Mouse (Mus musculus): ENCODE measurements around the gene C1qtnf3. TPM values are rescaled to one million over a fixed set of nuclear protein-coding genes. Genes with fewer than 3 reads are reported as not detected.
"Not testable (repeated sequence)": the region's sequence is repeated elsewhere in the genome, so short reads cannot be mapped to it uniquely, and the experiment has no call there.

Gene C1qtnf3
- total and polyA plus RNA-seq, 2 experiments from 2014 or later: 0.56 to 3.0 TPM

DNA sequence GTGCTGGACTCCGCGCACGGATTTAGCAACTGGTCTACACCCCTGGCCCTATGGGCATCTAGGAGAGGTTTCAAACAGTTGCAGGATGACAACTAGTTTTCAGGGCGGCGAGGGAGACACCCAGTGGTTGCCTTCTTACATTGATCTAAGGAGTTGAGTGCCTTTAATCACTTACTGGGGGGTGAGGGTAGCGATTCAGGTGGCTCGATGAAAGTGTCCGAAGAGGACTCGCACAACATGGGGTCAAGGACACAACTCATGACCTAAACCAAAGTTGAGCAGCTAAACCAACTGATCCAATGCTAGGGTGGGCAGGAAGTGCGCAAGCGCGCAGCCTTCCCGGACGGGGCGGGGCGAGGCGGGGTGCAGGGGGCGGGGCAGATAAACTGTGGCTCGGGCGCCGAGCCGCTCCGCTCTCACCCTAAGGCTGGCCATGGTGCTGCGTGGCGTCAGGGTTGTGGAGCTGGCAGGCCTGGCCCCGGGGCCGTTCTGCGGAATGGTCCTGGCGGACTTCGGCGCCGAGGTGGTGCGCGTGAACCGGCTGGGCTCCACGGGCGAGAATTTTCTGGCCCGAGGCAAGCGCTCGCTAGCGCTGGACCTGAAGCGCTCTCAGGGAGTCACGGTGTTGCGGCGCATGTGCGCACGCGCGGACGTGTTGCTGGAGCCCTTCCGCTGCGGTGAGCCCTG, 29.4 kb downstream of the C1qtnf3 start, which contains the start of gene Amacr:
Gene Amacr, plus strand, starts transcription at position 380 of the 687 bp plus-strand sequence.
- Histone ChIP-seq H3K4me3 (ENCODE audit: low read depth, low read length) (peak within 1 kb of the TSS; percentile 68), H3K36me3 (ENCODE audit: insufficient read depth) (no peaks in the 10 kb centered on the region), H3K4me2 (ENCODE audit: low read depth) (peak within 1 kb of the TSS; percentile 51), H3K27me3 (ENCODE audit: insufficient read depth, low read length) (no peaks in the 10 kb centered on the region), H3K4me1 (ENCODE audit: insufficient read depth) (no peaks in the 10 kb centered on the region), H3K9ac (peak within 1 kb of the TSS; percentile 74), H3K9me3 (ENCODE audit: low read length) (no peaks in the 10 kb centered on the region), H3K27ac (ENCODE audit: low read depth, low read length) (peak within 1 kb of the TSS; percentile 87)
- peak; percentile 99 for ATAC-seq
- under 1% methylated on average over 52 of the region's 52 CpGs for WGBS
- DNase-seq: peak; percentile 95
- peak; percentile 68 for TF ChIP-seq CTCF (IDR thresholded peaks at IDR 0.05; ENCODE audit: low read depth)

DNA sequence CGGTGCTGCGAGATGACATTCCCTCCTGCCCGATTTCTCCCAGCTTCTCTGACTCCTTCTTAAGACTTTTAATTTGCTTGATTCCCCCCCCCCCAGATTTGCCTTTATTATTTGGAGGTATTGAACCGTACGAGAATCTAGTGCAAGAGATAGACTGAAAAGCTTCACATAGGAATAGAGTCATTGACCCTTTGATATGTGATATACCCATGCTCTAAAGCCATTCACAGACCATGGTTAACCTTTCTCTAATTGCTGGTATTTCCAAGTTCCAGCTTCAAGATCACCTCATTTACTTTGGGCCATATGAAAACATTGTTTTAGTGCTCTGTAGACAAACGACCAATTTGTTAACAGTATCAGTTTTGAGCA, 29.9 kb downstream of the C1qtnf3 start:
- no peaks in the 10 kb centered on the region for H3K9me3 ChIP-seq (ENCODE audit: low read length)
- H3K4me1 ChIP-seq (ENCODE audit: insufficient read depth): no peaks in the 10 kb centered on the region
- DNase-seq (no peak), ATAC-seq (no peak)
- no peaks in the 10 kb centered on the region for H3K27me3 ChIP-seq (ENCODE audit: insufficient read depth, low read length)
- TF ChIP-seq CTCF (IDR thresholded peaks at IDR 0.05; ENCODE audit: low read depth): no peak
- no peaks in the 10 kb centered on the region for H3K36me3 ChIP-seq (ENCODE audit: insufficient read depth)
- peak overlapping the region; percentile 74 for H3K9ac ChIP-seq
- WGBS: 5% methylated on average over 6 of the region's 6 CpGs
- peak overlapping the region; percentile 51 for H3K4me2 ChIP-seq (ENCODE audit: low read depth)
- peak overlapping the region; percentile 68 for H3K4me3 ChIP-seq (ENCODE audit: low read depth, low read length)
- peak overlapping the region; percentile 87 for H3K27ac ChIP-seq (ENCODE audit: low read depth, low read length)

DNA sequence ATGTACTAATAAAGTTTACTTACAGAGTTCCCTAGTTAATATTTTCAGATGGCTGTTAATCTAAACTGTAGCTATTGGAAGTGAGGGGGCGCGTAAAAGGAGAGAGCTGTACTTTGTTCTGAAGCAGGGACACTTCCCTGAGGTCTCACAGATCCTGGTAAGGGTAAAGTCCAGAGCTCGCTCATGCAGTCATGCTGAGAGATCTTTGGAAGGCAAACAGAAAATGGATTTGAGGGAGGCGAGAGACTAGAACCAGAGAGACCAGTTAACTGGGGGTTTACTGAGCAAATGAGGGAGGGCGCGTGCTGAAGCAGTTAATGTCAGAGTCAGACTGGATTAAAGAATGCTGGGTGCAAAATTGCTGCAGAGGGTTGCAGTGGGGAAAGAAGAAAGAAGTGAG, 33.6 kb downstream of the C1qtnf3 start:
- no peak overlapping the region for H3K9ac ChIP-seq
- no peak overlapping the region for H3K4me2 ChIP-seq (ENCODE audit: low read depth)
- H3K9me3 ChIP-seq (ENCODE audit: low read length): no peaks in the 10 kb centered on the region
- no peaks in the 10 kb centered on the region for H3K36me3 ChIP-seq (ENCODE audit: insufficient read depth)
- ATAC-seq: no peak
- no peak overlapping the region for H3K4me3 ChIP-seq (ENCODE audit: low read depth, low read length)
- DNase-seq: no peak
- TF ChIP-seq CTCF (IDR thresholded peaks at IDR 0.05; ENCODE audit: low read depth): no peak
- no peaks in the 10 kb centered on the region for H3K4me1 ChIP-seq (ENCODE audit: insufficient read depth)
- H3K27ac ChIP-seq (ENCODE audit: low read depth, low read length): no peak overlapping the region
- H3K27me3 ChIP-seq (ENCODE audit: insufficient read depth, low read length): no peaks in the 10 kb centered on the region
- WGBS: 85% methylated on average over 6 of the region's 6 CpGs

DNA sequence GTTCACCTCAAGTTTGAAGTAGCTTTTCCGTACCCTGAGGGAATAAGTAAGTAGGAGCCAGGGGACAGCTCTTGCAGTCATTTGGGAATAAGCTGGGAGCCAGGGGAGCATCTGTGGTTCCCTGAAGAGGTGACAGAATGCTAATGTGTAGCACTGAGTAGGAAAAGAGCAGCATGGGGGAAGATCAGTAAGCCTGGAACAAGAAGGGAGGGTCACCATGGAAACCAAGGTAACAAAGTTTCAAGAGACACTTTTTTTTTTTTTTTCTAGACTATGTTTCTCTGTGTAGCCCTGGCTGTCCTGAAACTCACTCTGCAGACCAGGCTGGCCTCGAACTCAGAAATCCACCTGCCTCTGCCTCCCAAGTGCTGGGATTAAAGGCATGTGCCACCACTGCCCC, 34.3 kb downstream of the C1qtnf3 start:
- not testable (repeated sequence) for H3K4me2 ChIP-seq (ENCODE audit: low read depth); H3K27me3 ChIP-seq (ENCODE audit: insufficient read depth, low read length); H3K36me3 ChIP-seq (ENCODE audit: insufficient read depth); DNase-seq; H3K4me3 ChIP-seq (ENCODE audit: low read depth, low read length); H3K4me1 ChIP-seq (ENCODE audit: insufficient read depth); H3K9me3 ChIP-seq (ENCODE audit: low read length); H3K27ac ChIP-seq (ENCODE audit: low read depth, low read length); H3K9ac ChIP-seq; ATAC-seq
- 81% methylated on average over 2 of the region's 2 CpGs for WGBS

- TF ChIP-seq CTCF (IDR thresholded peaks at IDR 0.05; ENCODE audit: low read depth): no peak
- Histone ChIP-seq H3K27me3 (ENCODE audit: insufficient read depth, low read length) (no peaks in the 10 kb centered on the region), H3K36me3 (ENCODE audit: insufficient read depth) (0 out of 2 replicates have a peak, but pooled peaks cover 5% of the 10 kb centered on the region), H3K4me2 (ENCODE audit: low read depth) (no peak overlapping the region), H3K27ac (ENCODE audit: low read depth, low read length) (no peak overlapping the region), H3K9me3 (ENCODE audit: low read length) (no peaks in the 10 kb centered on the region), H3K4me1 (ENCODE audit: insufficient read depth) (no peaks in the 10 kb centered on the region), H3K9ac (no peak overlapping the region), H3K4me3 (ENCODE audit: low read depth, low read length) (no peak overlapping the region)
- WGBS: 50% methylated on average over 2 of the region's 2 CpGs
- ATAC-seq: no peak
- no peak for DNase-seq
Measured at GRCm38 (mm10) chr15:10990411-10990810, 38.3 kb downstream of the C1qtnf3 start.

GRCm38 (mm10) chr15:10991566-10991965, 39.4 kb downstream of the C1qtnf3 start:
- Histone ChIP-seq H3K4me1 (ENCODE audit: insufficient read depth) (no peaks in the 10 kb centered on the region), H3K4me3 (ENCODE audit: low read depth, low read length) (no peak overlapping the region), H3K4me2 (ENCODE audit: low read depth) (no peak overlapping the region), H3K27ac (ENCODE audit: low read depth, low read length) (no peak overlapping the region), H3K9me3 (ENCODE audit: low read length) (no peaks in the 10 kb centered on the region), H3K9ac (no peak overlapping the region), H3K36me3 (ENCODE audit: insufficient read depth) (0 out of 2 replicates have a peak, but pooled peaks cover 7% of the 10 kb centered on the region), H3K27me3 (ENCODE audit: insufficient read depth, low read length) (no peaks in the 10 kb centered on the region)
- TF ChIP-seq CTCF (IDR thresholded peaks at IDR 0.05; ENCODE audit: low read depth): 0 out of 2 replicates have a peak, but pooled peaks have one; percentile 21
- 87% methylated on average over 1 of the region's 1 CpGs for WGBS
- ATAC-seq (no peak), DNase-seq (no peak)

GRCm38 (mm10) chr15:10999832-11000231, 47.7 kb downstream of the C1qtnf3 start:
- H3K27me3 ChIP-seq (ENCODE audit: insufficient read depth, low read length): no peaks in the 10 kb centered on the region
- no peak overlapping the region for H3K4me2 ChIP-seq (ENCODE audit: low read depth)
- ATAC-seq (peak; percentile 65), DNase-seq (no peak)
- H3K9me3 ChIP-seq (ENCODE audit: low read length): no peaks in the 10 kb centered on the region
- no peak overlapping the region for H3K27ac ChIP-seq (ENCODE audit: low read depth, low read length)
- H3K36me3 ChIP-seq (ENCODE audit: insufficient read depth): 0 out of 2 replicates have a peak, but pooled peaks cover 4% of the 10 kb centered on the region
- H3K9ac ChIP-seq: no peak overlapping the region
- 55% methylated on average over 5 of the region's 5 CpGs for WGBS
- no peak overlapping the region for H3K4me3 ChIP-seq (ENCODE audit: low read depth, low read length)
- no peak for TF ChIP-seq CTCF (IDR thresholded peaks at IDR 0.05; ENCODE audit: low read depth)
- H3K4me1 ChIP-seq (ENCODE audit: insufficient read depth): no peaks in the 10 kb centered on the region
